Mouse (Mus musculus) forebrain, postnatal 0 days (tissue): Measurements from ENCODE around the gene Kcnh4. TPM values are rescaled to one million over a fixed set of nuclear protein-coding genes. Genes with fewer than 3 reads are reported as not detected.

Source experiments
- ATAC-seq: fragments of 200-750 bp; cut with Nextera tagmentation; 2 replicates; pipeline ENCODE4 v1.8.0; 2017; ENCODE audit warnings: mild to moderate bottlenecking, moderate library complexity
- DNase-seq: peaks from one replicate; pipeline ENCODE4 v3.0.0-alpha.2; 2015
- H3K27ac ChIP-seq: fragments of 300-500 bp; sonication (generic); 2 replicates; pipeline ENCODE4 v1.5.1; 2014; ENCODE audit warnings: low read depth, mild to moderate bottlenecking, antibody characterized with exemption, low read length, moderate library complexity, mixed read lengths
- H3K27me3 ChIP-seq: fragments of 300-500 bp; sonication (generic); 2 replicates; pipeline ENCODE4 v1.6.1; 2014; ENCODE audit warnings: mild to moderate bottlenecking, low read length, mixed read lengths; ENCODE audit not compliant: insufficient read depth
- H3K36me3 ChIP-seq: fragments of 300-500 bp; sonication (generic); 2 replicates; pipeline ENCODE4 v1.6.1; 2014; ENCODE audit warnings: mild to moderate bottlenecking, moderate library complexity; ENCODE audit not compliant: insufficient read depth
- H3K4me1 ChIP-seq: fragments of 300-500 bp; sonication (generic); 2 replicates; pipeline ENCODE4 v1.6.1; 2014; ENCODE audit warnings: antibody characterized with exemption; ENCODE audit not compliant: insufficient read depth
- H3K4me2 ChIP-seq: fragments of 300-500 bp; sonication (generic); 2 replicates; pipeline ENCODE4 v1.6.1; 2014; ENCODE audit warnings: low read depth, mild to moderate bottlenecking, moderate library complexity
- H3K4me3 ChIP-seq: fragments of 300-500 bp; sonication (generic); 2 replicates; pipeline ENCODE4 v1.5.1; 2014; ENCODE audit warnings: low read depth, low read length, mixed read lengths
- H3K9ac ChIP-seq: fragments of 300-500 bp; sonication (generic); 2 replicates; pipeline ENCODE4 v1.6.1; 2014; ENCODE audit warnings: mild to moderate bottlenecking
- H3K9me3 ChIP-seq: fragments of 300-500 bp; sonication (generic); 2 replicates; pipeline ENCODE4 v1.6.1; 2016; ENCODE audit warnings: low read length
- CTCF ChIP-seq: sonication (generic); IDR thresholded peaks from 2 replicates; pipeline ENCODE4 v1.5.1; 2016; ENCODE audit warnings: antibody characterized with exemption, control low read depth, low read depth
- WGBS: fragments of 180-500 bp; shearing (Covaris S2); extraction: QIAGEN DNeasy Blood & Tissue Kit; methylation state at CpG from one replicate; pipeline ENCODE4 v1.1.7; 2014; 5-methylcytosine and 5-hydroxymethylcytosine counted together
- polyA plus RNA-seq: library from polyadenylated mRNA; unstranded; fragments of >200 nt; fragmentation: Nextera tagmentation; extraction: Ambion mirVana; gene quantifications from 2 replicates; pipeline ENCODE4 v1.2.1, GENCODE M21; 2015
- total RNA-seq: library from RNA; depleted of rRNA; stranded (reverse); fragments of >200 nt; gene quantifications from 2 replicates; pipeline ENCODE4 v1.2.3, GENCODE M21; 2014

Gene Kcnh4
- total and polyA plus RNA-seq, 2 experiments from 2014 or later = 4.4 to 12.3 TPM

- ATAC-seq (no peak), DNase-seq (no peak)
- Histone ChIP-seq H3K36me3 (peaks cover 38% of the 10 kb centered on the region), H3K27me3 (no peaks in the 10 kb centered on the region), H3K4me3 (no peak overlapping the region), H3K9ac (no peak overlapping the region), H3K4me1 (no peaks in the 10 kb centered on the region), H3K9me3 (no peaks in the 10 kb centered on the region), H3K27ac (no peak overlapping the region), H3K4me2 (no peak overlapping the region)
- WGBS = 68% methylated on average over 11 of the region's 11 CpGs
- TF ChIP-seq CTCF = no peak
Measured at GRCm38 (mm10) chr11:100703366-100703765, 56.4 kb downstream of the Kcnh4 start.

GRCm38 (mm10) chr11:100702906-100703305 lies 56.8 kb downstream of the Kcnh4 start:
- Histone ChIP-seq H3K4me2 (peak overlapping the region; percentile 16; the same call in 1 of the 2 replicates), H3K4me1 (no peaks in the 10 kb centered on the region), H3K9ac (no peak overlapping the region), H3K9me3 (no peaks in the 10 kb centered on the region), H3K4me3 (no peak overlapping the region), H3K36me3 (peaks cover 34% of the 10 kb centered on the region), H3K27ac (no peak overlapping the region), H3K27me3 (no peaks in the 10 kb centered on the region)
- WGBS = 57% methylated on average over 7 of the region's 7 CpGs
- DNase-seq (no peak), ATAC-seq (no peak)
- TF ChIP-seq CTCF = no peak

DNA sequence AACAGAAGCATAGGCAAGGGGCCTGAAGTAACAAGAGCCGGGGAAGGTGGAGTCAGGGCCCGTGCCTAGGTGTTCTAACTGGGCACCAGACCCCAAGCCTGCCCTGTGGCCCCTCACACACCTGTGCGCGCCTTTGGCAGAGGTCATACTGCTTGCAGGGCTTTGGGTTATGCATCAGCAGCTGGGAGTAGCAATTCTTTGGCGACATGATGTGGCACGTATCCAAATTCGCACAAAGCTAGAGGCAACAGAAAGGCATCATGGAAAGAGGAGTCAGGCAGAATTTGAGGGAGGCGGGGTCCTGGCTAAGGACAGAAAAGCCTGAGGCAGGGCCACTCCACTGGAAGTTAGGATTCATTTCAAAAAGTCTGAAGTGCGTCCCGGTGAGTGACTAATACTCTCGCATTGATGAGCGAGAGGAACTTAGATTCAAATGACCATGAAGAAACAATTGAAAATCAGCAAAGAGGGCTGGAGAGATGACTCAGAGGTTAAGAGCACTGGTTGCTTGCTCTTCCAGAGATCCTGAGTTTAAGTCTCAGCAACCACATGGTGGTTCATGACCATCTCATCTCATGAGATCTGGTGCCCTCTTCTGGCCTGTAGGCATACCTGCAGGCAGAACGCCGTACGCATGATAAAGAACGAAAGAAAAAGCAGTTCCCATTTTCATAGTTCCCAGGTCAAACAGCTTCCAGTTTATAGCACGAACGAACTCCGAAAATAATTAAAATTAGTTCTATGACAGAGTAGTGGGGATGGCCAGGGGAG lies 57.5 kb downstream of the Kcnh4 start:
- peak; percentile 89 for DNase-seq
- Histone ChIP-seq H3K9me3 (no peaks in the 10 kb centered on the region), H3K4me1 (no peaks in the 10 kb centered on the region), H3K27me3 (no peaks in the 10 kb centered on the region), H3K4me3 (no peak overlapping the region), H3K4me2 (peak overlapping the region; percentile 16; the same call in 1 of the 2 replicates), H3K27ac (no peak overlapping the region), H3K9ac (no peak overlapping the region), H3K36me3 (peaks cover 27% of the 10 kb centered on the region)
- ATAC-seq = peak; percentile 75
- WGBS = 33% methylated on average over 19 of the region's 19 CpGs
- TF ChIP-seq CTCF = peak; percentile 96

- H3K9me3 ChIP-seq = no peaks in the 10 kb centered on the region
- no peaks in the 10 kb centered on the region for H3K27me3 ChIP-seq
- 6% methylated on average over 14 of the region's 14 CpGs for WGBS
- H3K4me3 ChIP-seq = no peak overlapping the region
- DNase-seq = no peak
- H3K27ac ChIP-seq = no peak overlapping the region
- no peaks in the 10 kb centered on the region for H3K4me1 ChIP-seq
- no peak for ATAC-seq
- H3K9ac ChIP-seq = no peak overlapping the region
- peaks cover 18% of the 10 kb centered on the region for H3K36me3 ChIP-seq
- TF ChIP-seq CTCF = no peak
- H3K4me2 ChIP-seq = no peak overlapping the region; the same call in 1 of the 2 replicates
Measured at GRCm38 (mm10) chr11:100701301-100701700, 58.4 kb downstream of the Kcnh4 start.

DNA sequence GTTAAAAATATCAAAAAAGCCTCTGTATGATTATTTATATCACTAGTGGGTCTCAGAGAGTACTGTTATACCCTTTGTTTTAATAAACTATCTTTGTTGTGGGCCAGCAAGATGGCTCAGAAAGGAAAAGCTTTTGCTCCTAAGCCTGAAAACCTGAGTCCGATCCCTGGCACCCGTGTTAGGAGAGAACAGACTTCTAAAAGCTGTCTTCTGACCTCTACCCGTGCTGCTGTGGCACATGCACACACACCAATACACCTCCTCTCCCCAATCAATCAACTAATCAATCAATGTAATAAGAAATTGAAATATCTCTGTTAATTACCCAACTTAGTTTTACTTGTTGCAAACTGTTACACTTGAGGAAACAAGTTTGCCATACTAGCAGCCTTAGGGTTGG lies 59.0 kb downstream of the Kcnh4 start:
- H3K36me3 ChIP-seq = peaks cover 12% of the 10 kb centered on the region
- no peak for DNase-seq
- TF ChIP-seq CTCF = no peak
- H3K9me3 ChIP-seq = no peaks in the 10 kb centered on the region
- H3K9ac ChIP-seq = no peak overlapping the region
- H3K27me3 ChIP-seq = no peaks in the 10 kb centered on the region
- H3K4me1 ChIP-seq = no peaks in the 10 kb centered on the region
- ATAC-seq = no peak
- H3K4me3 ChIP-seq = no peak overlapping the region
- H3K27ac ChIP-seq = no peak overlapping the region
- no peak overlapping the region for H3K4me2 ChIP-seq
- WGBS = 72% methylated on average over 3 of the region's 3 CpGs

DNA sequence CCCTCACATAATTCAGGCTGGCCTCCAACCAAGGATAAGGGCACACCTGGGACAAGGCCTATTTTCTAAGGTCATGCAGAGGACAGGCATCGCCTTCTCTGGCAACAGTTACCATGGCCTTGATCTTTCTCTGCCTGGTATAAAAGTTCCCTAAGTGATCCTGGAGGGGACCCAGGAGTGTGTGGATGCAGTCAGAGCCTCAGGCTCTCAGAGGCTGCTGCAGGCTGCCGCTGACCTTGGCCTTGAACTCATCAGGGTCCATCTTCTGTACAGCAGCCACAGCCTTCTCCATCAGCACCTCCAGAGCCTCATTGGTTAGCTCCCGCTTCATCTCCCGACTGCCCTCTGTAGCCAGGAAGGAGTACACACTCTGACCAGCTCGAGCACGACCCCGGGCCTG lies 61.8 kb downstream of the Kcnh4 start:
- Histone ChIP-seq H3K9me3 (no peaks in the 10 kb centered on the region), H3K9ac (no peak overlapping the region), H3K36me3 (no peaks in the 10 kb centered on the region), H3K4me1 (no peaks in the 10 kb centered on the region), H3K4me3 (no peak overlapping the region), H3K27ac (no peak overlapping the region), H3K4me2 (no peak overlapping the region), H3K27me3 (no peaks in the 10 kb centered on the region; the same call in 1 of the 2 replicates)
- 77% methylated on average over 7 of the region's 7 CpGs for WGBS
- no peak for TF ChIP-seq CTCF
- no peak for DNase-seq
- no peak for ATAC-seq

GRCm38 (mm10) chr11:100694926-100695325 lies 64.8 kb downstream of the Kcnh4 start:
- Histone ChIP-seq H3K9me3 (no peaks in the 10 kb centered on the region), H3K4me2 (no peak overlapping the region), H3K27ac (no peak overlapping the region), H3K9ac (no peak overlapping the region), H3K27me3 (peaks cover 3% of the 10 kb centered on the region), H3K4me1 (no peaks in the 10 kb centered on the region), H3K36me3 (no peaks in the 10 kb centered on the region), H3K4me3 (no peak overlapping the region)
- TF ChIP-seq CTCF = peak; percentile 89
- peak; percentile 51; the same call in 1 of the 2 replicates for ATAC-seq
- WGBS = 32% methylated on average over 5 of the region's 5 CpGs
- peak; percentile 63 for DNase-seq
